Mouse (Mus musculus): Measurements from ENCODE around the gene Cenpp. TPM values are rescaled to one million over a fixed set of nuclear protein-coding genes. Genes with fewer than 3 reads are reported as not detected.

Cenpp gene
- polyA plus RNA-seq, 1 experiment = 2.5 TPM

- Histone ChIP-seq H3K27me3 (ENCODE audit: control insufficient read depth, insufficient read depth, low read length) (no peaks in the 10 kb centered on the region), H3K27ac (ENCODE audit: control insufficient read depth, insufficient read depth, low read length) (no peak overlapping the region), H3K4me1 (replicated peaks; ENCODE audit: control insufficient read depth, insufficient read depth, low read length) (no peaks in the 10 kb centered on the region), H3K4me3 (ENCODE audit: control insufficient read depth, insufficient read depth, low read length) (no peak overlapping the region), H3K36me3 (ENCODE audit: control insufficient read depth, insufficient read depth, low read length) (no peaks in the 10 kb centered on the region)
- TF ChIP-seq CTCF (IDR thresholded peaks at IDR 0.05; ENCODE audit: borderline replicate concordance, control insufficient read depth, extremely low read depth, insufficient read depth, low read length, poor library complexity) (no peak), POLR2A (IDR thresholded peaks at IDR 0.05; ENCODE audit: control insufficient read depth, extremely low read depth, insufficient read depth, low read length, poor library complexity) (no peak)
- 95% methylated on average over 3 of the region's 3 CpGs for WGBS
- no peak for DNase-seq
These were observed 145.4 kb downstream of the Cenpp start for GRCm38 (mm10) chr13:49507176-49507575.

GRCm38 (mm10) chr13:49505776-49506175, 146.8 kb downstream of the Cenpp start:
- TF ChIP-seq POLR2A (IDR thresholded peaks at IDR 0.05; ENCODE audit: control insufficient read depth, extremely low read depth, insufficient read depth, low read length, poor library complexity) (no peak), CTCF (IDR thresholded peaks at IDR 0.05; ENCODE audit: borderline replicate concordance, control insufficient read depth, extremely low read depth, insufficient read depth, low read length, poor library complexity) (no peak)
- over 99% methylated on average over 4 of the region's 4 CpGs for WGBS
- Histone ChIP-seq H3K27me3 (ENCODE audit: control insufficient read depth, insufficient read depth, low read length) (no peaks in the 10 kb centered on the region), H3K27ac (ENCODE audit: control insufficient read depth, insufficient read depth, low read length) (no peak overlapping the region), H3K4me1 (replicated peaks; ENCODE audit: control insufficient read depth, insufficient read depth, low read length) (no peaks in the 10 kb centered on the region), H3K36me3 (ENCODE audit: control insufficient read depth, insufficient read depth, low read length) (no peaks in the 10 kb centered on the region), H3K4me3 (ENCODE audit: control insufficient read depth, insufficient read depth, low read length) (no peak overlapping the region)
- no peak for DNase-seq

- H3K4me1 ChIP-seq (replicated peaks; ENCODE audit: control insufficient read depth, insufficient read depth, low read length) = no peaks in the 10 kb centered on the region
- 56% methylated on average over 4 of the region's 4 CpGs for WGBS
- no peaks in the 10 kb centered on the region for H3K36me3 ChIP-seq (ENCODE audit: control insufficient read depth, insufficient read depth, low read length)
- no peak within 1 kb of the TSS for H3K27ac ChIP-seq (ENCODE audit: control insufficient read depth, insufficient read depth, low read length)
- H3K27me3 ChIP-seq (ENCODE audit: control insufficient read depth, insufficient read depth, low read length) = no peaks in the 10 kb centered on the region
- TF ChIP-seq CTCF (IDR thresholded peaks at IDR 0.05; ENCODE audit: borderline replicate concordance, control insufficient read depth, extremely low read depth, insufficient read depth, low read length, poor library complexity) = no peak
- no peak for TF ChIP-seq POLR2A (IDR thresholded peaks at IDR 0.05; ENCODE audit: control insufficient read depth, extremely low read depth, insufficient read depth, low read length, poor library complexity)
- no peak within 1 kb of the TSS for H3K4me3 ChIP-seq (ENCODE audit: control insufficient read depth, insufficient read depth, low read length)
- no peak for DNase-seq
These were observed 148.1 kb downstream of the Cenpp start, which contains the start of gene Ecm2 for GRCm38 (mm10) chr13:49504510-49504909. Ecm2 (plus strand) TSS chr13:49504810.

GRCm38 (mm10) chr13:49492376-49493368, 159.9 kb downstream of the Cenpp start, which contains the start of gene Tes3-ps:
Tes3-ps (plus strand) TSS chr13:49493318.
- TF ChIP-seq CTCF (IDR thresholded peaks at IDR 0.05; ENCODE audit: borderline replicate concordance, control insufficient read depth, extremely low read depth, insufficient read depth, low read length, poor library complexity) (no peak), POLR2A (IDR thresholded peaks at IDR 0.05; ENCODE audit: control insufficient read depth, extremely low read depth, insufficient read depth, low read length, poor library complexity) (no peak)
- WGBS = 92% methylated on average over 6 of the region's 6 CpGs
- no peak for DNase-seq
- Histone ChIP-seq H3K27me3 (ENCODE audit: control insufficient read depth, insufficient read depth, low read length) (no peaks in the 10 kb centered on the region), H3K4me3 (ENCODE audit: control insufficient read depth, insufficient read depth, low read length) (no peak within 1 kb of the TSS), H3K36me3 (ENCODE audit: control insufficient read depth, insufficient read depth, low read length) (no peaks in the 10 kb centered on the region), H3K27ac (ENCODE audit: control insufficient read depth, insufficient read depth, low read length) (no peak within 1 kb of the TSS), H3K4me1 (replicated peaks; ENCODE audit: control insufficient read depth, insufficient read depth, low read length) (no peaks in the 10 kb centered on the region)

- Histone ChIP-seq H3K36me3 (ENCODE audit: control insufficient read depth, insufficient read depth, low read length) (no peaks in the 10 kb centered on the region), H3K4me3 (ENCODE audit: control insufficient read depth, insufficient read depth, low read length) (no peak overlapping the region), H3K4me1 (replicated peaks; ENCODE audit: control insufficient read depth, insufficient read depth, low read length) (no peaks in the 10 kb centered on the region), H3K27me3 (ENCODE audit: control insufficient read depth, insufficient read depth, low read length) (no peaks in the 10 kb centered on the region), H3K27ac (ENCODE audit: control insufficient read depth, insufficient read depth, low read length) (no peak overlapping the region)
- DNase-seq = no peak
- TF ChIP-seq POLR2A (IDR thresholded peaks at IDR 0.05; ENCODE audit: control insufficient read depth, extremely low read depth, insufficient read depth, low read length, poor library complexity) (no peak), CTCF (IDR thresholded peaks at IDR 0.05; ENCODE audit: borderline replicate concordance, control insufficient read depth, extremely low read depth, insufficient read depth, low read length, poor library complexity) (no peak)
- WGBS = 98% methylated on average over 5 of the region's 5 CpGs
These were observed 167.2 kb downstream of the Cenpp start for GRCm38 (mm10) chr13:49485388-49485787.

- 95% methylated on average over 5 of the region's 5 CpGs for WGBS
- H3K4me3 ChIP-seq (ENCODE audit: control insufficient read depth, insufficient read depth, low read length) = no peak overlapping the region
- H3K4me1 ChIP-seq (replicated peaks; ENCODE audit: control insufficient read depth, insufficient read depth, low read length) = no peaks in the 10 kb centered on the region
- no peak for DNase-seq
- H3K36me3 ChIP-seq (ENCODE audit: control insufficient read depth, insufficient read depth, low read length) = no peaks in the 10 kb centered on the region
- no peak overlapping the region for H3K27ac ChIP-seq (ENCODE audit: control insufficient read depth, insufficient read depth, low read length)
- no peaks in the 10 kb centered on the region for H3K27me3 ChIP-seq (ENCODE audit: control insufficient read depth, insufficient read depth, low read length)
- no peak for TF ChIP-seq POLR2A (IDR thresholded peaks at IDR 0.05; ENCODE audit: control insufficient read depth, extremely low read depth, insufficient read depth, low read length, poor library complexity)
- no peak for TF ChIP-seq CTCF (IDR thresholded peaks at IDR 0.05; ENCODE audit: borderline replicate concordance, control insufficient read depth, extremely low read depth, insufficient read depth, low read length, poor library complexity)
These were observed 172.0 kb downstream of the Cenpp start for GRCm38 (mm10) chr13:49480551-49480950.
